ENCODE assay signal across 22 mouse cellular contexts in the genomic region with DNA sequence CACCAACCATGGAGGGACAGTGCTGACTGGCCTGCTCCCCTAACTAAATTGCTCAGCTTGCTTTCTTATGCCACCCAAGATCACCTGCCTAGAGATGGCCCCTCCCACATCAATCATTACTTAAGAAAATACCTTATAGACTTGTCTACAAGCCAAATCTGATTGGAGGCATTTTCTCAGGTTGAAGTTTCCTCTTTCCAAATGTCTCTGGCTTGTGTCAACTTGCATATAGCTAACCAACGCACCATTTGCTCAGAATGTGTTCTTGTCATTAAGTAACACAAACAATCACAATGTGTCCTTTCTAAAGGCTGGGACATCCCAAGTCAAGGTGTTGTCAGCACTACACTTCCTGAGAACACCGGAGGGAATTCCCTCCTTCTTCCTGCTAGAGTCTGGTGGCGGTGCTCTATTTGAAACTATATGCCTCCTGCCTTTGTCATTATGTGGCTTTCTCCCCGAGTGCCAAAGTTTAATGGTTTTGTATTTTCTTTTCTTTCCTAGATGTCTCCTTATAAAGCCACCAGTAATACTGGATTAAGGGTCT. TPM values are rescaled to one million over a fixed set of nuclear protein-coding genes. Genes with fewer than 3 reads are reported as not detected.
A peak's percentile ranks its signal among the peaks of the same experiment; 100 is the strongest.
DNase-seq lines count a peak whose midpoint lies in the region; ATAC-seq and TF ChIP-seq lines count a peak whose summit lies in the region.
"Had no signal": no experiment of that assay in that cellular context is flagged by ENCODE, and none has a peak within 500 bp of the region (broad histone marks: within the 10 kb centered on the region; RNA-seq: fewer than 3 reads in every experiment).

No protein-coding gene starts in this region.

- no peak overlapping the region for H3K4me2 ChIP-seq in midbrain, embryonic 11.5 days
- no peak overlapping the region for H3K4me2 ChIP-seq in midbrain, postnatal 0 days (ENCODE audit: low read depth, low read length, poor library complexity, severe bottlenecking)
- H3K4me2 ChIP-seq: hindbrain, embryonic 14.5 days had no signal

- H3K9me3 ChIP-seq in midbrain, embryonic 11.5 days (ENCODE audit: control insufficient read depth, low read length), result no peaks in the 10 kb centered on the region
- no peaks in the 10 kb centered on the region for H3K9me3 ChIP-seq in midbrain, postnatal 0 days (ENCODE audit: low read length)

- H3K4me1 ChIP-seq in midbrain, embryonic 11.5 days (ENCODE audit: control insufficient read depth, insufficient read depth, low read length), result no peaks in the 10 kb centered on the region
- H3K4me1 ChIP-seq in midbrain, postnatal 0 days (ENCODE audit: insufficient read depth, low read length), result no peaks in the 10 kb centered on the region

- H3K9ac ChIP-seq in midbrain, embryonic 11.5 days (ENCODE audit: low read length), result no peak overlapping the region
- H3K9ac ChIP-seq in midbrain, postnatal 0 days (replicated peaks; ENCODE audit: low read length, poor library complexity, severe bottlenecking), result no peak overlapping the region
- H3K9ac ChIP-seq: forebrain, postnatal 0 days; hindbrain, embryonic 14.5 days had no signal

- ATAC-seq in midbrain, embryonic 11.5 days (ENCODE audit: low FRiP score), result no peak
- ATAC-seq in midbrain, postnatal 0 days (ENCODE audit: low FRiP score), result no peak
- ATAC-seq: activated CD4-positive, CD25-positive, alpha-beta regulatory T cell, adult 4 months; forebrain, embryonic 14.5 days; forebrain, postnatal 0 days; hindbrain, postnatal 0 days; inflammation-experienced regulatory T-cells, adult 6 months; intestine, embryonic 16.5 days had no signal

- WGBS in midbrain, embryonic 11.5 days, result 88% methylated on average over 4 of the region's 4 CpGs
- 94% methylated on average over 4 of the region's 4 CpGs for WGBS in midbrain, postnatal 0 days

- intact Hi-C loops in gastrocnemius, adult 2 months (cut with DNase I), result loop anchor here (1.0 to 5.0 kb wide), 3 partner anchors 40 to 105 kb away; a partner anchor contains a TSS
- intact Hi-C loops in heart, postnatal 10 days (cut with DNase I), result no loop called here

- H3K36me3 ChIP-seq in midbrain, embryonic 11.5 days (ENCODE audit: control insufficient read depth, insufficient read depth, low read length), result no peaks in the 10 kb centered on the region
- no peaks in the 10 kb centered on the region for H3K36me3 ChIP-seq in midbrain, postnatal 0 days (ENCODE audit: insufficient read depth, low read length)

- H3K27ac ChIP-seq in gastrocnemius, adult 2 months, result peak overlapping the region; percentile 76
- H3K27ac ChIP-seq in midbrain, embryonic 11.5 days (ENCODE audit: low read depth, low read length), result no peak overlapping the region
- H3K27ac ChIP-seq in midbrain, postnatal 0 days (ENCODE audit: low read depth, low read length), result no peak overlapping the region
- H3K27ac ChIP-seq: hindbrain, embryonic 14.5 days; hindbrain, postnatal 0 days had no signal

- TF ChIP-seq CTCF in gastrocnemius, adult 2 months (IDR thresholded peaks at IDR 0.05), result no peak
- no peak for TF ChIP-seq CTCF in midbrain, postnatal 0 days (IDR thresholded peaks at IDR 0.05)

- no peak overlapping the region for H3K4me3 ChIP-seq in gastrocnemius, adult 2 months
- no peak overlapping the region for H3K4me3 ChIP-seq in midbrain, embryonic 11.5 days (ENCODE audit: low read depth, low read length)
- H3K4me3 ChIP-seq in midbrain, postnatal 0 days (ENCODE audit: low read depth, low read length), result no peak overlapping the region

- no peaks in the 10 kb centered on the region for H3K27me3 ChIP-seq in midbrain, embryonic 11.5 days (ENCODE audit: control insufficient read depth, insufficient read depth, low read length)
- no peaks in the 10 kb centered on the region for H3K27me3 ChIP-seq in midbrain, postnatal 0 days (ENCODE audit: insufficient read depth, low read length)

- DNase-seq in gastrocnemius, adult 2 months, result no peak
- DNase-seq in gastrocnemius, postnatal 10 days, result no peak
- DNase-seq in heart, adult 8-10 months (ENCODE audit: low spot score), result peak; percentile 60
- DNase-seq in heart, postnatal 10 days, result no peak
- peak; percentile 41 for DNase-seq in midbrain, embryonic 11.5 days (ENCODE audit: low spot score, missing footprints)
- no peak for DNase-seq in midbrain, postnatal 0 days (ENCODE audit: low spot score)
- DNase-seq in cerebellum, postnatal 14 days, result no peak
- no peak for DNase-seq in cerebellum, postnatal 25 days
- DNase-seq: adrenal gland, adult 8-10 months; adrenal gland, postnatal 25 days; cerebellum, adult 18-20 months; cerebellum, adult 9-10 months; forebrain, postnatal 0 days; gastrocnemius, postnatal 36 days; kidney, adult 18-20 months; kidney, adult 9 months had no signal

RNA-seq across cellular contexts. Expression of a gene that starts 36.4 kb away (rescaled TPM):
- 10 to 100 TPM; 25.4 to 26.7 TPM for total RNA-seq in gastrocnemius, adult 2 months (2021)
- total RNA-seq in gastrocnemius, postnatal 10 days (2021), result 10 to 100 TPM; 38.5 to 46.5 TPM
- 10 to 100 TPM; 32.4 to 38.7 (median 33.0) TPM for total RNA-seq in heart, adult 8-10 months (2022)
- 10 to 100 TPM; 55.5 to 65.4 TPM for total RNA-seq in heart, postnatal 10 days (2021)
- 172 and 190 TPM in 2 replicates for polyA plus RNA-seq in midbrain, embryonic 11.5 days (2014; fragmentation: Nextera tagmentation; extraction: Ambion mirVana)
- 56.2 and 65.8 TPM in 2 replicates for total RNA-seq in midbrain, postnatal 0 days (2014; rRNA removed)
- polyA plus RNA-seq in midbrain, postnatal 0 days (2015; fragmentation: Nextera tagmentation; extraction: Ambion mirVana), result 85.1 and 93.8 TPM in 2 replicates

Comparison
In these comparisons a context has a peak if more than half of its experiments do, and no peak if none do; other contexts are left out.
1. DNase-seq: peak in heart, adult 8-10 months (single experiment) and midbrain, embryonic 11.5 days (single experiment); none in gastrocnemius, adult 2 months (single experiment), gastrocnemius, postnatal 10 days (single experiment), heart, postnatal 10 days (0 of 2), midbrain, postnatal 0 days (single experiment), cerebellum, postnatal 14 days (0 of 2) and cerebellum, postnatal 25 days (0 of 2).